Mouse (Mus musculus) intestine, postnatal 0 days (tissue): ENCODE measurements around the gene Cyfip1. TPM values are rescaled to one million over a fixed set of nuclear protein-coding genes. Genes with fewer than 3 reads are reported as not detected.

Source experiments
- ATAC-seq: fragments of 200-750 bp; cut with Nextera tagmentation; 2 replicates; pipeline ENCODE4 v1.8.0; 2017; ENCODE audit warnings: mild to moderate bottlenecking, moderate TSS enrichment, moderate library complexity
- H3K27ac ChIP-seq: fragments of 300-500 bp; sonication (generic); 2 replicates; pipeline ENCODE4 v1.5.1; 2014; ENCODE audit warnings: mild to moderate bottlenecking, low read depth, low read length, moderate library complexity
- H3K27me3 ChIP-seq: fragments of 300-500 bp; sonication (generic); replicated peaks from 2 replicates; pipeline ENCODE4 v1.6.1; 2014; ENCODE audit warnings: low read length, mixed read lengths; ENCODE audit not compliant: control insufficient read depth, insufficient read depth
- H3K36me3 ChIP-seq: fragments of 300-500 bp; sonication (generic); 2 replicates; pipeline ENCODE4 v1.6.1; 2014; ENCODE audit warnings: mild to moderate bottlenecking, moderate library complexity; ENCODE audit not compliant: control insufficient read depth, insufficient read depth
- H3K4me1 ChIP-seq: fragments of 300-500 bp; sonication (generic); replicated peaks from 2 replicates; pipeline ENCODE4 v1.6.1; 2014; ENCODE audit warnings: antibody characterized with exemption, low read length, mixed read lengths; ENCODE audit not compliant: control insufficient read depth, insufficient read depth
- H3K4me2 ChIP-seq: fragments of 300-500 bp; sonication (generic); replicated peaks from 2 replicates; pipeline ENCODE4 v1.6.1; 2014; ENCODE audit warnings: low read depth, mild to moderate bottlenecking, moderate library complexity
- H3K4me3 ChIP-seq: fragments of 300-500 bp; sonication (generic); 2 replicates; pipeline ENCODE4 v1.5.1; 2014; ENCODE audit warnings: low read depth, low read length
- H3K9ac ChIP-seq: fragments of 300-500 bp; sonication (generic); 2 replicates; pipeline ENCODE4 v1.6.1; 2014; ENCODE audit warnings: mild to moderate bottlenecking, low read depth, low read length
- H3K9me3 ChIP-seq: fragments of 300-500 bp; sonication (generic); 2 replicates; pipeline ENCODE4 v1.6.1; 2016; ENCODE audit warnings: mixed run types; ENCODE audit not compliant: control insufficient read depth
- CTCF ChIP-seq: sonication (generic); IDR thresholded peaks from 2 replicates; pipeline ENCODE4 v1.5.1; 2016; ENCODE audit warnings: low read depth, mild to moderate bottlenecking, control low read depth, antibody characterized with exemption, moderate library complexity
- WGBS: fragments of 180-500 bp; shearing (Covaris S2); extraction: QIAGEN DNeasy Blood & Tissue Kit; methylation state at CpG from one replicate; pipeline ENCODE4 v1.1.7; 2014; 5-methylcytosine and 5-hydroxymethylcytosine counted together
- polyA plus RNA-seq: library from polyadenylated mRNA; unstranded; fragments of >200 nt; fragmentation: Nextera tagmentation; extraction: Ambion mirVana; gene quantifications from 2 replicates; pipeline ENCODE4 v1.2.1, GENCODE M21; 2015

Cyfip1 gene
- polyA plus RNA-seq, 1 experiment from 2014 or later: 49.0 TPM

- Histone ChIP-seq H3K36me3 (peaks cover 60% of the 10 kb centered on the region), H3K9ac (no peak overlapping the region), H3K27me3 (no peaks in the 10 kb centered on the region), H3K4me2 (no peak overlapping the region), H3K4me3 (no peak overlapping the region), H3K27ac (no peak overlapping the region), H3K4me1 (no peaks in the 10 kb centered on the region), H3K9me3 (no peaks in the 10 kb centered on the region)
- no peak for TF ChIP-seq CTCF
- WGBS: 89% methylated on average over 4 of the region's 4 CpGs
- no peak for ATAC-seq
These were observed 48.5 kb downstream of the Cyfip1 start for GRCm38 (mm10) chr7:55889996-55890395.

- H3K4me2 ChIP-seq: no peak overlapping the region
- TF ChIP-seq CTCF: no peak
- H3K4me1 ChIP-seq: no peaks in the 10 kb centered on the region
- H3K4me3 ChIP-seq: no peak overlapping the region
- H3K36me3 ChIP-seq: peaks cover 61% of the 10 kb centered on the region
- H3K9ac ChIP-seq: no peak overlapping the region
- no peaks in the 10 kb centered on the region for H3K9me3 ChIP-seq
- no peak overlapping the region for H3K27ac ChIP-seq
- no peaks in the 10 kb centered on the region for H3K27me3 ChIP-seq
- no peak for ATAC-seq
These were observed 49.2 kb downstream of the Cyfip1 start for GRCm38 (mm10) chr7:55890731-55891130.

- H3K9ac ChIP-seq: no peak overlapping the region
- H3K9me3 ChIP-seq: no peaks in the 10 kb centered on the region
- no peak overlapping the region for H3K27ac ChIP-seq
- no peak overlapping the region for H3K4me3 ChIP-seq
- no peaks in the 10 kb centered on the region for H3K27me3 ChIP-seq
- WGBS: 88% methylated on average over 11 of the region's 11 CpGs
- no peak overlapping the region for H3K4me2 ChIP-seq
- no peak for ATAC-seq
- no peak for TF ChIP-seq CTCF
- H3K36me3 ChIP-seq: peaks cover 70% of the 10 kb centered on the region
- no peaks in the 10 kb centered on the region for H3K4me1 ChIP-seq
These were observed 50.3 kb downstream of the Cyfip1 start for GRCm38 (mm10) chr7:55891797-55892196.

- Histone ChIP-seq H3K36me3 (peaks cover 70% of the 10 kb centered on the region), H3K27me3 (no peaks in the 10 kb centered on the region), H3K9me3 (no peaks in the 10 kb centered on the region), H3K4me3 (no peak overlapping the region), H3K4me2 (no peak overlapping the region), H3K4me1 (no peaks in the 10 kb centered on the region), H3K9ac (no peak overlapping the region), H3K27ac (no peak overlapping the region)
- no peak for ATAC-seq
- peak; percentile 13; the same call in 1 of the 2 replicates for TF ChIP-seq CTCF
- WGBS: 89% methylated on average over 5 of the region's 5 CpGs
These were observed 62.2 kb downstream of the Cyfip1 start for GRCm38 (mm10) chr7:55903766-55904165.

- H3K4me1 ChIP-seq: no peaks in the 10 kb centered on the region
- H3K4me2 ChIP-seq: no peak overlapping the region
- 81% methylated on average over 2 of the region's 2 CpGs for WGBS
- H3K9ac ChIP-seq: no peak overlapping the region
- H3K27ac ChIP-seq: no peak overlapping the region
- H3K27me3 ChIP-seq: no peaks in the 10 kb centered on the region
- no peaks in the 10 kb centered on the region for H3K9me3 ChIP-seq
- H3K36me3 ChIP-seq: peaks cover 66% of the 10 kb centered on the region
- no peak overlapping the region for H3K4me3 ChIP-seq
- no peak for ATAC-seq
- peak; percentile 38 for TF ChIP-seq CTCF
These were observed 63.9 kb downstream of the Cyfip1 start for GRCm38 (mm10) chr7:55905449-55905848.

GRCm38 (mm10) chr7:55909519-55909918 lies 68.0 kb downstream of the Cyfip1 start:
- Histone ChIP-seq H3K36me3 (peaks cover 66% of the 10 kb centered on the region), H3K27ac (peak overlapping the region; percentile 80), H3K4me3 (no peak overlapping the region), H3K4me1 (no peaks in the 10 kb centered on the region), H3K4me2 (no peak overlapping the region), H3K9ac (no peak overlapping the region), H3K27me3 (no peaks in the 10 kb centered on the region), H3K9me3 (no peaks in the 10 kb centered on the region)
- ATAC-seq: no peak
- 0 out of 2 replicates have a peak, but pooled peaks have one; percentile 19 for TF ChIP-seq CTCF
- 80% methylated on average over 1 of the region's 1 CpGs for WGBS

- no peak overlapping the region for H3K9ac ChIP-seq
- no peak for TF ChIP-seq CTCF
- no peak overlapping the region for H3K4me3 ChIP-seq
- no peak overlapping the region for H3K4me2 ChIP-seq
- no peaks in the 10 kb centered on the region for H3K27me3 ChIP-seq
- H3K36me3 ChIP-seq: peaks cover 67% of the 10 kb centered on the region
- H3K4me1 ChIP-seq: no peaks in the 10 kb centered on the region
- peak overlapping the region; percentile 80 for H3K27ac ChIP-seq
- H3K9me3 ChIP-seq: no peaks in the 10 kb centered on the region
- no peak for ATAC-seq
- WGBS: 39% methylated on average over 2 of the region's 2 CpGs
These were observed 68.8 kb downstream of the Cyfip1 start for GRCm38 (mm10) chr7:55910356-55910755.
